Mouse (Mus musculus) layer of hippocampus, adult 2 months (tissue): Measurements from ENCODE around the gene Vmn1r82. TPM values are rescaled to one million over a fixed set of nuclear protein-coding genes. Genes with fewer than 3 reads are reported as not detected.

Experiments used
- DNase-seq, 2 experiments: peaks; one replicate each; pipeline ENCODE4 v3.0.0; 2022; ENCODE audit warnings: low spot score in 2 of 2
- H3K27ac ChIP-seq: fragments of 200-600 bp; 2 replicates; pipeline ENCODE4 v1.8.1; 2022
- H3K4me3 ChIP-seq: fragments of 200-600 bp; 2 replicates; pipeline ENCODE4 v1.8.1; 2022; ENCODE audit warnings: mild to moderate bottlenecking
- CTCF ChIP-seq: fragments of 200-600 bp; conservative IDR thresholded peaks from 2 replicates; pipeline ENCODE4 v1.8.1; 2022; ENCODE audit warnings: antibody characterized with exemption, mild to moderate bottlenecking, moderate library complexity
- long read RNA-seq, 2 experiments: library from polyadenylated mRNA; stranded (forward); transcript quantifications; one replicate each; pipeline ENCODE4 v2.0.0; 2021; ENCODE audit warnings: borderline mapping rate in 2 of 2
- total RNA-seq, 2 experiments: library from RNA; stranded (reverse); gene quantifications; 2 replicates each; pipeline ENCODE4 v1.2.3; 2021

Vmn1r82 gene
- total RNA-seq: not detected
- long read RNA-seq, experiment 1: 0 reads
- long read RNA-seq, experiment 2: 0 reads

DNA sequence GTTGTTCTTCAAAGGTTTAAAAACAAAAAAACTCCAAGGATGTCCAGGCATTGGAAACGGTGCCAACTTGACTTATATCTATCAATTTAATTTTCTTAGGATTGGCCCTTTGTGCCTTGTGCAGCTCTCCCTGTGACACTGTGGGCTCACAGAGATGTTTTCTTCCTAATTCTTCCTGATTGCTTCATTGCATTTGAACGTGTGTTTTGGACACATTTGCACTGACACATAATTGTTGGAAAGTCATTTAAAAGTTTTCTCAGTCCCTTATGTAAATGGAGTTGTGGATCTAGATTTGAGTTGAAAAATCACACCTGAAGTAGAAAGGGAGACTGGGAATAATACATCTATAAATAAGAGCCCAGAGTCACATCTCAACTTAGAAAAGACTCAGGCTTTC is at the start of gene Vmn1r82:
Vmn1r82 (plus strand) TSS at position 301 of the 400 bp plus-strand sequence.
- Histone ChIP-seq H3K27ac (no peak within 1 kb of the TSS), H3K4me3 (no peak within 1 kb of the TSS)
- TF ChIP-seq CTCF: no peak
- DNase-seq: no peak

DNA sequence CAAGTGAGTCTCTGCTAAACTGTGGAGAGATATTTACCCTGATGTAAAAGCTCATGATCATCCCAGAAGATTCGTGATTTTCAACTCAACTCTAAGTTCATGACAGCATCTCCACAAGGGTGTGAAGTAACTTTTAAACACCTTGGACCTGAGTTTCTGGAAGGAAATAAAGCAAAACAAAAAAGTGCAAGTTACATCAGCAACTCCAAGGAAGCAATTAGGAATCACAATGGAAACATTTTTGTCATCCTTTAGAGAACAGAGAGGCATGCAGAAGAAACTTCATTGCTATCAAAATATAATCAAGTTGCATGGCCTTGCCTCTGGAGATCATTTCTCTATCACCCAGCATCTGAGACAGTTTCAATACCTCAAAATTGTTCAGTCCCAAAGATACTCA is 32.1 kb upstream of the Vmn1r82 start, which contains the start of gene Vmn1r81:
Vmn1r81 (minus strand) TSS at position 101 of the 400 bp plus-strand sequence.
- Histone ChIP-seq H3K4me3 (no peak within 1 kb of the TSS), H3K27ac (no peak within 1 kb of the TSS)
- no peak for DNase-seq
- TF ChIP-seq CTCF: no peak

GRCm38 (mm10) chr7:12329381-12329780 is 29.2 kb downstream of the Vmn1r82 start, which contains the start of gene Vmn1r83:
Gene Vmn1r83 (minus strand): TSS chr7:12329481.
- H3K4me3 ChIP-seq: no peak within 1 kb of the TSS
- H3K27ac ChIP-seq: no peak within 1 kb of the TSS
- no peak for DNase-seq
- no peak for TF ChIP-seq CTCF

Other genes with a start within 250 kb of the Vmn1r82 start
- gene Vmn1r78, start 150.2 kb upstream of the Vmn1r82 start, total RNA-seq: not detected
- gene Vmn1r79, start 129.2 kb upstream of the Vmn1r82 start, total RNA-seq: not detected
- gene Vmn1r80, start 111.1 kb upstream of the Vmn1r82 start, total RNA-seq: not detected
- not detected for gene Vmn1r81, start 32.2 kb upstream of the Vmn1r82 start, total RNA-seq
- gene Vmn1r83, start 29.1 kb downstream of the Vmn1r82 start, total RNA-seq: not detected
- not detected for gene Vmn1r84, start 68.8 kb downstream of the Vmn1r82 start, total RNA-seq
- gene Zfp551, start 122.3 kb downstream of the Vmn1r82 start, total RNA-seq: 10 to 100 TPM in 1 of 2 experiments, 1 to 10 TPM in 1; 8.5 to 10.1 TPM
- gene Zfp606, start 177.9 kb downstream of the Vmn1r82 start, total RNA-seq: 10 to 100 TPM; 11.7 to 14.6 TPM
- not detected for gene 2900092C05Rik, start 212.1 kb downstream of the Vmn1r82 start, total RNA-seq